Mouse (Mus musculus): Measurements from ENCODE around the gene Sap18b. TPM values are rescaled to one million over a fixed set of nuclear protein-coding genes. Genes with fewer than 3 reads are reported as not detected.

Sap18b gene
- polyA plus RNA-seq, 1 experiment, result 157 TPM

DNA sequence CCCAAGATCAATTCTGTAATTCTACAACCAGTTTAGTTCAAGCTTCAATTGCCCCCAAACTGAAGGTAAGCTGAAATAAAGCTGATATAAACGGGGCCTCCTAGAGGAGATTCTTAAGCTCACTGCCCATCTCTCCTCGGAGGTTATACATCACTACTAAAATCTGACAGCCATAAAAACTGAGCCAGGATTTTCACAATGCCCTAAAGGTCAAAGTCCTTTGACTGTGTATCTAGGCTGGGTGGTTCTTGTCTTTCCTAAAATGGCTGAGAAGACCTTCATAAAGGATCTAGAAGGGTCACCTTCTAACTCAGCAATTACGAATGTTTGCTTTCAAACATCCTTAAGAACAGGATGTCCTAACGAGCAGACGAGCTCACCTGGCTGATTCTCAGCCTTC lies 16.0 kb upstream of the Sap18b start:
- H3ac ChIP-seq (ENCODE audit: control insufficient read depth, insufficient read length), result no peak overlapping the region
- no peaks in the 10 kb centered on the region for H3K27me3 ChIP-seq (ENCODE audit: control insufficient read depth, insufficient read depth, insufficient read length)
- H3K4me2 ChIP-seq (ENCODE audit: low read depth), result no peak overlapping the region
- H3K36me3 ChIP-seq (ENCODE audit: control insufficient read depth, insufficient read depth), result peaks cover 5% of the 10 kb centered on the region
- TF ChIP-seq REST (IDR thresholded peaks at IDR 0.05; ENCODE audit: insufficient read depth, insufficient read length), result no peak
- TF ChIP-seq POLR2AphosphoS2 (IDR thresholded peaks at IDR 0.05; ENCODE audit: insufficient read length, low read depth), result no peak
- TF ChIP-seq POLR2A (IDR thresholded peaks at IDR 0.05; ENCODE audit: insufficient read length, low read depth), result no peak
- no peak for TF ChIP-seq USF1 (IDR thresholded peaks at IDR 0.05; ENCODE audit: low read depth)
- no peak for TF ChIP-seq MYOD1 (IDR thresholded peaks at IDR 0.05; ENCODE audit: control insufficient read depth in 1 of 3, insufficient read length in 2 of 3, low read depth in 2 of 3)
- no peak for TF ChIP-seq E2F4 (IDR thresholded peaks at IDR 0.05; ENCODE audit: insufficient read depth)
- no peak for TF ChIP-seq MAX (IDR thresholded peaks at IDR 0.05; ENCODE audit: low read depth)
- TF ChIP-seq TCF3 (IDR thresholded peaks at IDR 0.05; ENCODE audit: insufficient read length, low read depth), result no peak
- no peak for TF ChIP-seq SRF (IDR thresholded peaks at IDR 0.05; ENCODE audit: control insufficient read depth, insufficient read length, low read depth)
- TF ChIP-seq MYOG (IDR thresholded peaks at IDR 0.05; ENCODE audit: control insufficient read depth in 1 of 3, insufficient read depth in 1 of 3, insufficient read length in 2 of 3, low read depth in 2 of 3), result no peak
- TF ChIP-seq TCF12 (IDR thresholded peaks at IDR 0.05; ENCODE audit: insufficient read depth, poor library complexity, severe bottlenecking), result no peak
- no peak for TF ChIP-seq CEBPB (IDR thresholded peaks at IDR 0.05; ENCODE audit: insufficient read depth, poor library complexity, severe bottlenecking)
- peaks cover 31% of the 10 kb centered on the region for H3K79me2 ChIP-seq (ENCODE audit: control insufficient read depth, insufficient read depth)
- no peak overlapping the region for H3K4me3 ChIP-seq

DNA sequence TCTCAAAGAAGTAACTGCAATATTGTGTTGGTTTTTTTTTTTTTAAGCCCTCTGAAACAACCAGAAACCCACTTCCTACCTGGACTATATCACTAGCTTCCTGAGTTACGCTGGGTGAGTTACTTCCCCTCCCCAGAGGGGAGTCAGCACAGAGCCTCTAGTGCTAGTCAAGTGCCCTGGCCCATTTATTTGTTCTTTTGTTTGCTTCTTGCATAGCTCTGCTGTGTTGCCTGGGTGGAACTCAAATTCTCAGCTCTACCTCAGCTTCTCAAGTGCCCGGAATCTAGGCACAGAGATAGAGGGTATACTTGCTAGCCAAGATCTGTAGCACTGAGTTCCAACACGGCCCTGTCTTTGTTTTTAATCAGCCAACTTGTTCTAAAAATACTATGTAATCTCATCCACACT lies 15.0 kb upstream of the Sap18b start:
- Histone ChIP-seq H3ac (ENCODE audit: control insufficient read depth, insufficient read length) (no peak overlapping the region), H3K36me3 (ENCODE audit: control insufficient read depth, insufficient read depth) (no peaks in the 10 kb centered on the region), H3K4me2 (ENCODE audit: low read depth) (peak overlapping the region; percentile 3), H3K79me2 (ENCODE audit: control insufficient read depth, insufficient read depth) (peaks cover 21% of the 10 kb centered on the region), H3K4me3 (no peak overlapping the region), H3K27me3 (ENCODE audit: control insufficient read depth, insufficient read depth, insufficient read length) (no peaks in the 10 kb centered on the region)
- TF ChIP-seq REST (IDR thresholded peaks at IDR 0.05; ENCODE audit: insufficient read depth, insufficient read length) (no peak), USF1 (IDR thresholded peaks at IDR 0.05; ENCODE audit: low read depth) (no peak), TCF12 (IDR thresholded peaks at IDR 0.05; ENCODE audit: insufficient read depth, poor library complexity, severe bottlenecking) (no peak), E2F4 (IDR thresholded peaks at IDR 0.05; ENCODE audit: insufficient read depth) (no peak), MYOG (IDR thresholded peaks at IDR 0.05; ENCODE audit: control insufficient read depth in 1 of 3, insufficient read depth in 1 of 3, insufficient read length in 2 of 3, low read depth in 2 of 3) (no peak), SRF (IDR thresholded peaks at IDR 0.05; ENCODE audit: control insufficient read depth, insufficient read length, low read depth) (no peak), POLR2AphosphoS2 (IDR thresholded peaks at IDR 0.05; ENCODE audit: insufficient read length, low read depth) (no peak), CEBPB (IDR thresholded peaks at IDR 0.05; ENCODE audit: insufficient read depth, poor library complexity, severe bottlenecking) (no peak), POLR2A (IDR thresholded peaks at IDR 0.05; ENCODE audit: insufficient read length, low read depth) (no peak), MYOD1 (IDR thresholded peaks at IDR 0.05; ENCODE audit: control insufficient read depth in 1 of 3, insufficient read length in 2 of 3, low read depth in 2 of 3) (no peak), MAX (IDR thresholded peaks at IDR 0.05; ENCODE audit: low read depth) (no peak)

GRCm38 (mm10) chr8:95816044-95816708 lies 9.0 kb upstream of the Sap18b start:
- TF ChIP-seq MYOD1 (IDR thresholded peaks at IDR 0.05; ENCODE audit: control insufficient read depth in 1 of 3, insufficient read length in 2 of 3, low read depth in 2 of 3), result no peak
- no peak for TF ChIP-seq CEBPB (IDR thresholded peaks at IDR 0.05; ENCODE audit: insufficient read depth, poor library complexity, severe bottlenecking)
- TF ChIP-seq SRF (IDR thresholded peaks at IDR 0.05; ENCODE audit: control insufficient read depth, insufficient read length, low read depth), result no peak
- TF ChIP-seq POLR2A (IDR thresholded peaks at IDR 0.05; ENCODE audit: insufficient read length, low read depth), result no peak
- TF ChIP-seq USF1 (IDR thresholded peaks at IDR 0.05; ENCODE audit: low read depth), result no peak
- no peak for TF ChIP-seq MYOG (IDR thresholded peaks at IDR 0.05; ENCODE audit: control insufficient read depth in 1 of 3, insufficient read depth in 1 of 3, insufficient read length in 2 of 3, low read depth in 2 of 3)
- no peak for TF ChIP-seq TCF12 (IDR thresholded peaks at IDR 0.05; ENCODE audit: insufficient read depth, poor library complexity, severe bottlenecking)
- TF ChIP-seq TCF3 (IDR thresholded peaks at IDR 0.05; ENCODE audit: insufficient read length, low read depth), result no peak
- no peak for TF ChIP-seq E2F4 (IDR thresholded peaks at IDR 0.05; ENCODE audit: insufficient read depth)
- no peak for TF ChIP-seq POLR2AphosphoS2 (IDR thresholded peaks at IDR 0.05; ENCODE audit: insufficient read length, low read depth)
- TF ChIP-seq MAX (IDR thresholded peaks at IDR 0.05; ENCODE audit: low read depth), result no peak
- no peak for TF ChIP-seq REST (IDR thresholded peaks at IDR 0.05; ENCODE audit: insufficient read depth, insufficient read length)
- H3K36me3 ChIP-seq (ENCODE audit: control insufficient read depth, insufficient read depth), result no peaks in the 10 kb centered on the region
- H3K4me2 ChIP-seq (ENCODE audit: low read depth), result no peak overlapping the region
- no peak overlapping the region for H3ac ChIP-seq (ENCODE audit: control insufficient read depth, insufficient read length)
- H3K79me2 ChIP-seq (ENCODE audit: control insufficient read depth, insufficient read depth), result no peaks in the 10 kb centered on the region
- H3K4me3 ChIP-seq, result no peak overlapping the region
- H3K27me3 ChIP-seq (ENCODE audit: control insufficient read depth, insufficient read depth, insufficient read length), result no peaks in the 10 kb centered on the region

DNA sequence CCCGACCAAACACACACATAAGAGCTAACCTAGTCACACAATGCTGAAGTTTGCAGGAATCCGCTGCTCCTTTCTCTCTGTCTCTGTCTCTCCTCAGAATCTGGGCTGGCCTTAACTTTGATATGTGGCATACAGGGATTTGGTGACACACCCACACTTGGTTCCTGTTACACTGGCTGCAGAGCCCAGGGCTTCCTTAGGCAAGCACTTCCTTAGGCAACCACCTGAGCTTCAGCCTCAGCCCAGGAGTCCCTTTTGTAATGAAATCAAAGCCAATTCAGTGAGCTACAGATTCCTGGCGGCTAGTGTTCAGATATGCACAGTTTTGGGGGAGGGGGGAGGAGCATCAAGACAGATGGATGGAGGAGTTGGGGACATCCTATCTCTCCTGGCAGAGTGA lies 7.5 kb upstream of the Sap18b start:
- Histone ChIP-seq H3K36me3 (ENCODE audit: control insufficient read depth, insufficient read depth) (no peaks in the 10 kb centered on the region), H3K27me3 (ENCODE audit: control insufficient read depth, insufficient read depth, insufficient read length) (no peaks in the 10 kb centered on the region), H3K79me2 (ENCODE audit: control insufficient read depth, insufficient read depth) (no peaks in the 10 kb centered on the region), H3K4me3 (no peak overlapping the region), H3K4me2 (ENCODE audit: low read depth) (no peak overlapping the region), H3ac (ENCODE audit: control insufficient read depth, insufficient read length) (no peak overlapping the region)
- TF ChIP-seq POLR2A (IDR thresholded peaks at IDR 0.05; ENCODE audit: insufficient read length, low read depth) (no peak), REST (IDR thresholded peaks at IDR 0.05; ENCODE audit: insufficient read depth, insufficient read length) (no peak), TCF3 (IDR thresholded peaks at IDR 0.05; ENCODE audit: insufficient read length, low read depth) (no peak), CEBPB (IDR thresholded peaks at IDR 0.05; ENCODE audit: insufficient read depth, poor library complexity, severe bottlenecking) (no peak), SRF (IDR thresholded peaks at IDR 0.05; ENCODE audit: control insufficient read depth, insufficient read length, low read depth) (no peak), E2F4 (IDR thresholded peaks at IDR 0.05; ENCODE audit: insufficient read depth) (no peak), MYOG (IDR thresholded peaks at IDR 0.05; ENCODE audit: control insufficient read depth in 1 of 3, insufficient read depth in 1 of 3, insufficient read length in 2 of 3, low read depth in 2 of 3) (no peak), MAX (IDR thresholded peaks at IDR 0.05; ENCODE audit: low read depth) (no peak), TCF12 (IDR thresholded peaks at IDR 0.05; ENCODE audit: insufficient read depth, poor library complexity, severe bottlenecking) (no peak), POLR2AphosphoS2 (IDR thresholded peaks at IDR 0.05; ENCODE audit: insufficient read length, low read depth) (no peak), USF1 (IDR thresholded peaks at IDR 0.05; ENCODE audit: low read depth) (no peak), MYOD1 (IDR thresholded peaks at IDR 0.05; ENCODE audit: control insufficient read depth in 1 of 3, insufficient read length in 2 of 3, low read depth in 2 of 3) (no peak)
